Mouse (Mus musculus) ES-E14 (cell line): ENCODE data around the gene Mrpl42. TPM values are rescaled to one million over a fixed set of nuclear protein-coding genes. Genes with fewer than 3 reads are reported as not detected.

Experiments
- DNase-seq: peaks from one replicate; pipeline ENCODE4 v3.0.0-alpha.2; 2013; ENCODE audit warnings: low read depth, low spot score
- H3K27ac ChIP-seq: 2 replicates; pipeline ENCODE4 v1.5.1; 2012; ENCODE audit warnings: low read depth, mild to moderate bottlenecking, low read length, moderate library complexity, mixed read lengths; ENCODE audit not compliant: poor library complexity, insufficient read depth, severe bottlenecking
- H3K36me3 ChIP-seq: 2 replicates; pipeline ENCODE4 v1.6.1; 2012; ENCODE audit warnings: mild to moderate bottlenecking, low read length, moderate library complexity, mixed read lengths; ENCODE audit not compliant: control insufficient read depth, poor library complexity, insufficient read depth, severe bottlenecking
- H3K4me1 ChIP-seq, 2 experiments: fragments of 150-350 bp in 1 of 2; sonication (generic) in 1 of 2; 2 replicates each; pipeline ENCODE4 v1.6.1; 2012; ENCODE audit warnings: low read length in 2 of 2, mild to moderate bottlenecking in 1 of 2, mixed read lengths in 1 of 2; ENCODE audit not compliant: control insufficient read depth in 2 of 2, insufficient read depth in 2 of 2, poor library complexity in 1 of 2
- H3K4me3 ChIP-seq, 2 experiments: fragments of 150-350 bp in 1 of 2; sonication (generic) in 1 of 2; 2 replicates each; pipeline ENCODE4 v1.5.1; 2012; ENCODE audit warnings: low read length in 2 of 2, low read depth in 1 of 2, mild to moderate bottlenecking in 1 of 2, mixed read lengths in 1 of 2; ENCODE audit not compliant: insufficient read depth in 1 of 2, poor library complexity in 1 of 2, severe bottlenecking in 1 of 2
- H3K9ac ChIP-seq: 2 replicates; pipeline ENCODE4 v1.6.1; 2012; ENCODE audit warnings: low read depth, mild to moderate bottlenecking, low read length, mixed read lengths; ENCODE audit not compliant: poor library complexity, insufficient read depth, severe bottlenecking
- H3K9me3 ChIP-seq: fragments of 150-350 bp; sonication (generic); 2 replicates; pipeline ENCODE4 v1.6.1; 2012; ENCODE audit warnings: low read depth, mild to moderate bottlenecking, low read length; ENCODE audit not compliant: control insufficient read depth, insufficient read depth
- CHD2 ChIP-seq: IDR thresholded peaks from 2 replicates; pipeline ENCODE4 v1.6.1; 2014; ENCODE audit warnings: mild to moderate bottlenecking, low read depth, low read length, inconsistent platforms
- HCFC1 ChIP-seq: IDR thresholded peaks from 2 replicates; pipeline ENCODE4 v1.6.1; 2012; ENCODE audit warnings: low read length, inconsistent platforms, borderline replicate concordance; ENCODE audit not compliant: insufficient read depth
- MAFK ChIP-seq: IDR thresholded peaks from 2 replicates; pipeline ENCODE4 v1.6.1; 2014; ENCODE audit warnings: mild to moderate bottlenecking, low read depth, low read length, inconsistent platforms; ENCODE audit not compliant: insufficient read depth
- ZC3H11A ChIP-seq: IDR thresholded peaks from 2 replicates; pipeline ENCODE4 v1.6.1; 2012; ENCODE audit warnings: low read depth, mild to moderate bottlenecking, inconsistent platforms, low read length, borderline replicate concordance
- ZNF384 ChIP-seq: IDR thresholded peaks from 2 replicates; pipeline ENCODE4 v1.6.1; 2012; ENCODE audit warnings: low read depth, low read length, inconsistent platforms
- in situ Hi-C, 2 experiments: fragments of 600-800 bp; cut with MboI; formaldehyde crosslinking; loops; one replicate each; pipeline ENCODE4 v1.15.1; 2025; ENCODE audit warnings: low sequenced_read_pairs in 2 of 2, inconsistent platforms in 1 of 2; ENCODE audit not compliant: unreplicated experiment in 2 of 2
- total RNA-seq: library from RNA; depleted of rRNA; stranded (reverse); fragments of 300-350 nt; gene quantifications from 2 replicates; pipeline ENCODE4 v1.2.3, GENCODE M21; 2012

Gene Mrpl42
- total RNA-seq, 1 experiment = 163 TPM

- H3K36me3 ChIP-seq = no peaks in the 10 kb centered on the region
- no peak overlapping the region for H3K27ac ChIP-seq
- no peak for DNase-seq
- no peak overlapping the region for H3K4me3 ChIP-seq
- no peak overlapping the region for H3K9ac ChIP-seq
- H3K9me3 ChIP-seq = no peaks in the 10 kb centered on the region
- in situ Hi-C loops = loop anchor here (25.0 kb wide), 2 partner anchors 502 to 552 kb away; no protein-coding TSS in a partner anchor
- H3K4me1 ChIP-seq = peaks cover 0 to 2% of the 10 kb centered on the region in 2 experiments; a peak in 2 of 4 replicates
- TF ChIP-seq CHD2 = no peak
- peak; percentile 64; the same call in 1 of the 2 replicates for TF ChIP-seq ZNF384
- TF ChIP-seq MAFK = no peak
These were observed 33.9 kb upstream of the Mrpl42 start for GRCm38 (mm10) chr10:95535399-95536221.

GRCm38 (mm10) chr10:95533382-95533781, 31.6 kb upstream of the Mrpl42 start:
- Histone ChIP-seq H3K4me1 (peaks cover 2 to 5% of the 10 kb centered on the region in 2 experiments; a peak in 3 of 4 replicates), H3K27ac (no peak overlapping the region), H3K4me3 (no peak overlapping the region), H3K36me3 (no peaks in the 10 kb centered on the region), H3K9ac (no peak overlapping the region), H3K9me3 (no peaks in the 10 kb centered on the region)
- TF ChIP-seq HCFC1 (no peak), CHD2 (no peak), ZC3H11A (no peak), MAFK (no peak), ZNF384 (no peak)
- no peak for DNase-seq
- in situ Hi-C loops = loop anchor here (25.0 kb wide), 2 partner anchors 504 to 554 kb away; no protein-coding TSS in a partner anchor

- DNase-seq = no peak
- in situ Hi-C loops = loop anchor here (25.0 kb wide), 2 partner anchors 504 to 554 kb away; no protein-coding TSS in a partner anchor
- H3K27ac ChIP-seq = no peak overlapping the region
- H3K36me3 ChIP-seq = no peaks in the 10 kb centered on the region
- no peaks in the 10 kb centered on the region for H3K9me3 ChIP-seq
- H3K9ac ChIP-seq = no peak overlapping the region
- no peak overlapping the region for H3K4me3 ChIP-seq
- peaks cover 2 to 5% of the 10 kb centered on the region in 2 experiments; a peak in 3 of 4 replicates for H3K4me1 ChIP-seq
- TF ChIP-seq CHD2 (no peak), ZNF384 (no peak), ZC3H11A (no peak), MAFK (no peak), HCFC1 (no peak)
These were observed 31.2 kb upstream of the Mrpl42 start for GRCm38 (mm10) chr10:95532916-95533315.

GRCm38 (mm10) chr10:95530551-95531121, 28.9 kb upstream of the Mrpl42 start:
- Histone ChIP-seq H3K27ac (no peak overlapping the region), H3K36me3 (no peaks in the 10 kb centered on the region; the same call in 1 of the 2 replicates), H3K9me3 (no peaks in the 10 kb centered on the region), H3K4me1 (peaks cover 2 to 5% of the 10 kb centered on the region in 2 experiments; a peak in 3 of 4 replicates), H3K4me3 (no peak overlapping the region), H3K9ac (no peak overlapping the region)
- no peak for DNase-seq
- in situ Hi-C loops = loop anchor here (25.0 kb wide), 2 partner anchors 507 to 557 kb away; no protein-coding TSS in a partner anchor
- TF ChIP-seq CHD2 (no peak), ZNF384 (no peak), HCFC1 (no peak), ZC3H11A (no peak), MAFK (no peak)
